Mouse (Mus musculus) intestine, postnatal 0 days (tissue): Measurements from ENCODE around the gene Oaz3. TPM values are rescaled to one million over a fixed set of nuclear protein-coding genes. Genes with fewer than 3 reads are reported as not detected.

Experiments used
- ATAC-seq: fragments of 200-750 bp; cut with Nextera tagmentation; 2 replicates; pipeline ENCODE4 v1.8.0; 2017; ENCODE audit warnings: mild to moderate bottlenecking, moderate TSS enrichment, moderate library complexity
- H3K27ac ChIP-seq: fragments of 300-500 bp; sonication (generic); 2 replicates; pipeline ENCODE4 v1.5.1; 2014; ENCODE audit warnings: mild to moderate bottlenecking, low read depth, low read length, moderate library complexity
- H3K27me3 ChIP-seq: fragments of 300-500 bp; sonication (generic); replicated peaks from 2 replicates; pipeline ENCODE4 v1.6.1; 2014; ENCODE audit warnings: low read length, mixed read lengths; ENCODE audit not compliant: control insufficient read depth, insufficient read depth
- H3K36me3 ChIP-seq: fragments of 300-500 bp; sonication (generic); 2 replicates; pipeline ENCODE4 v1.6.1; 2014; ENCODE audit warnings: mild to moderate bottlenecking, moderate library complexity; ENCODE audit not compliant: control insufficient read depth, insufficient read depth
- H3K4me1 ChIP-seq: fragments of 300-500 bp; sonication (generic); replicated peaks from 2 replicates; pipeline ENCODE4 v1.6.1; 2014; ENCODE audit warnings: antibody characterized with exemption, low read length, mixed read lengths; ENCODE audit not compliant: control insufficient read depth, insufficient read depth
- H3K4me2 ChIP-seq: fragments of 300-500 bp; sonication (generic); replicated peaks from 2 replicates; pipeline ENCODE4 v1.6.1; 2014; ENCODE audit warnings: low read depth, mild to moderate bottlenecking, moderate library complexity
- H3K4me3 ChIP-seq: fragments of 300-500 bp; sonication (generic); 2 replicates; pipeline ENCODE4 v1.5.1; 2014; ENCODE audit warnings: low read depth, low read length
- H3K9ac ChIP-seq: fragments of 300-500 bp; sonication (generic); 2 replicates; pipeline ENCODE4 v1.6.1; 2014; ENCODE audit warnings: mild to moderate bottlenecking, low read depth, low read length
- H3K9me3 ChIP-seq: fragments of 300-500 bp; sonication (generic); 2 replicates; pipeline ENCODE4 v1.6.1; 2016; ENCODE audit warnings: mixed run types; ENCODE audit not compliant: control insufficient read depth
- CTCF ChIP-seq: sonication (generic); IDR thresholded peaks from 2 replicates; pipeline ENCODE4 v1.5.1; 2016; ENCODE audit warnings: low read depth, mild to moderate bottlenecking, control low read depth, antibody characterized with exemption, moderate library complexity
- WGBS: fragments of 180-500 bp; shearing (Covaris S2); extraction: QIAGEN DNeasy Blood & Tissue Kit; methylation state at CpG from one replicate; pipeline ENCODE4 v1.1.7; 2014; 5-methylcytosine and 5-hydroxymethylcytosine counted together
- polyA plus RNA-seq: library from polyadenylated mRNA; unstranded; fragments of >200 nt; fragmentation: Nextera tagmentation; extraction: Ambion mirVana; gene quantifications from 2 replicates; pipeline ENCODE4 v1.2.1, GENCODE M21; 2015

Gene Oaz3
- polyA plus RNA-seq, 1 experiment from 2014 or later: 0.35 TPM

- Histone ChIP-seq H3K27me3 (no peaks in the 10 kb centered on the region), H3K4me1 (no peaks in the 10 kb centered on the region), H3K4me2 (no peak overlapping the region), H3K9ac (no peak overlapping the region), H3K4me3 (no peak overlapping the region), H3K36me3 (no peaks in the 10 kb centered on the region), H3K27ac (no peak overlapping the region), H3K9me3 (no peaks in the 10 kb centered on the region)
- WGBS: 82% methylated on average over 9 of the region's 9 CpGs
- ATAC-seq: no peak
- no peak for TF ChIP-seq CTCF
Observed at GRCm38 (mm10) chr3:94436420-94436819, 7.3 kb downstream of the Oaz3 start.

- WGBS: 39% methylated on average over 2 of the region's 2 CpGs
- Histone ChIP-seq H3K9me3 (no peaks in the 10 kb centered on the region), H3K27ac (no peak overlapping the region), H3K4me3 (no peak overlapping the region), H3K4me1 (no peaks in the 10 kb centered on the region), H3K9ac (no peak overlapping the region), H3K36me3 (no peaks in the 10 kb centered on the region), H3K27me3 (no peaks in the 10 kb centered on the region), H3K4me2 (no peak overlapping the region)
- TF ChIP-seq CTCF: no peak
- no peak for ATAC-seq
Observed at GRCm38 (mm10) chr3:94434305-94434704, 9.4 kb downstream of the Oaz3 start.

GRCm38 (mm10) chr3:94430980-94431379, 12.7 kb downstream of the Oaz3 start:
- Histone ChIP-seq H3K36me3 (no peaks in the 10 kb centered on the region), H3K27ac (no peak overlapping the region), H3K4me1 (no peaks in the 10 kb centered on the region), H3K27me3 (no peaks in the 10 kb centered on the region), H3K9ac (no peak overlapping the region), H3K9me3 (no peaks in the 10 kb centered on the region), H3K4me3 (no peak overlapping the region), H3K4me2 (no peak overlapping the region)
- TF ChIP-seq CTCF: no peak
- WGBS: 33% methylated on average over 2 of the region's 2 CpGs
- no peak for ATAC-seq

DNA sequence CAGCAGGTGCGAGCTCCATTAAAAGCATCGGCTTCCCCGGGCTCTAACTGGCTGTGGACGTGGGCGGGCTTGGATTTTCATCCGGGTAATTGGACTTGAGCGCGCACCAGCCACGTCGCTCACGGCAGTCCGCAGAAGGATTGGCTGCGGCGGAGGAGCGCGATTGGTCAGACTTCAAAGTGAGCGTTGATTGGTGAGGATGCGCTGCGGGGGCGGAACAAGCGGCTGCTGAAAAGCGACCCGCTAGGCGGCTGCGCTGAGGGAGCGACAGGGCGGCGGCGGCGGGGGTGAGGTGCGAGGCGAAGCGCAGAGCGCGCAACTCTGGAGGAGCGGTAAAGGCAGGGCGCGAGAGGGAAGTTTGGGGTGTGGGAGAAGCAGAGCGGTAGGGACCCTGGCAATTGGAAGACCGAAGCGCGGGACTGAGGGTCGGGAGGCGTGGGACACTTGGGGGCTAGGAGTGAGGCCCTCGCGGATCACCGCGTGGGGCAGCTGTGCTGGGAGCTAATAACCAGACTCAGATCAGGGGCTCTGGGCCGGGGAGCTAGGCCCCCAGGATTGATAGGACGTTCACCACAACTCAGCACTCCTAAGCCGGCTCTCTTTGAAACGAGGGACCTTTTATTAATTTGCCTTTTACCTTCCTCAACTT, 30.6 kb downstream of the Oaz3 start, which contains the start of gene Tdrkh:
Tdrkh (plus strand) TSS at position 243 of the 649 bp plus-strand sequence.
- peak; percentile 99 for ATAC-seq
- no peak within 1 kb of the TSS for H3K9ac ChIP-seq

GRCm38 (mm10) chr3:94412530-94412929, 31.2 kb downstream of the Oaz3 start:
- H3K9ac ChIP-seq: no peak overlapping the region
- no peak overlapping the region for H3K27ac ChIP-seq
- ATAC-seq: peak; percentile 46
- WGBS: 7% methylated on average over 25 of the region's 25 CpGs
- no peaks in the 10 kb centered on the region for H3K9me3 ChIP-seq
- H3K36me3 ChIP-seq: no peaks in the 10 kb centered on the region
- no peaks in the 10 kb centered on the region; the same call in 1 of the 2 replicates for H3K4me1 ChIP-seq
- peak overlapping the region; percentile 40 for H3K4me3 ChIP-seq
- H3K27me3 ChIP-seq: no peaks in the 10 kb centered on the region
- H3K4me2 ChIP-seq: peak overlapping the region; percentile 66
- TF ChIP-seq CTCF: no peak

More for the DNA sequence above, 30.6 kb downstream of the Oaz3 start, which contains the start of gene Tdrkh:
- Histone ChIP-seq H3K9me3 (no peaks in the 10 kb centered on the region), H3K36me3 (no peaks in the 10 kb centered on the region), H3K4me3 (peak within 1 kb of the TSS; percentile 40), H3K27ac (no peak within 1 kb of the TSS), H3K4me2 (peak within 1 kb of the TSS; percentile 66), H3K27me3 (no peaks in the 10 kb centered on the region), H3K4me1 (no peaks in the 10 kb centered on the region; the same call in 1 of the 2 replicates)
- WGBS: 7% methylated on average over 52 of the region's 52 CpGs
- TF ChIP-seq CTCF: peak; percentile 52

GRCm38 (mm10) chr3:94405561-94405960, 38.2 kb downstream of the Oaz3 start:
- H3K4me2 ChIP-seq: no peak overlapping the region
- peaks cover 3% of the 10 kb centered on the region; the same call in 1 of the 2 replicates for H3K27me3 ChIP-seq
- no peaks in the 10 kb centered on the region for H3K4me1 ChIP-seq
- H3K36me3 ChIP-seq: no peaks in the 10 kb centered on the region
- no peak overlapping the region for H3K9ac ChIP-seq
- TF ChIP-seq CTCF: no peak
- no peak overlapping the region for H3K27ac ChIP-seq
- WGBS: 62% methylated on average over 4 of the region's 4 CpGs
- ATAC-seq: no peak
- no peaks in the 10 kb centered on the region for H3K9me3 ChIP-seq
- H3K4me3 ChIP-seq: no peak overlapping the region
